Mouse (Mus musculus): ENCODE data around the gene Tmco1.

Tmco1 gene

GRCm38 (mm10) chr1:167374942-167375341, 66.8 kb downstream of the Tmco1 start:
- DNase-seq, result no peak

GRCm38 (mm10) chr1:167378019-167378418, 69.8 kb downstream of the Tmco1 start:
- DNase-seq, result no peak

- DNase-seq, result no peak
These were observed 71.6 kb downstream of the Tmco1 start for GRCm38 (mm10) chr1:167379751-167380150.

GRCm38 (mm10) chr1:167380223-167380622, 72.0 kb downstream of the Tmco1 start:
- DNase-seq, result no peak

- no peak for DNase-seq
These were observed 73.2 kb downstream of the Tmco1 start for GRCm38 (mm10) chr1:167381050-167382015.

GRCm38 (mm10) chr1:167382316-167382715, 74.1 kb downstream of the Tmco1 start:
- DNase-seq, result no peak

- DNase-seq, result no peak
These were observed 74.6 kb downstream of the Tmco1 start for GRCm38 (mm10) chr1:167382763-167383162.

- DNase-seq, result no peak
These were observed 75.0 kb downstream of the Tmco1 start for GRCm38 (mm10) chr1:167383178-167383577.
